Mouse (Mus musculus) cerebral cortex, adult 2 months (tissue): Measurements from ENCODE around the gene Vav3.

ENCODE experiments used
- WGBS: fragments of 180-500 bp; shearing (Covaris S2); methylation state at CpG from one replicate; pipeline ENCODE4 v1.1.7; 2018; 5-methylcytosine and 5-hydroxymethylcytosine counted together

The Vav3 gene

GRCm38 (mm10) chr3:109444077-109444476 is 103.6 kb downstream of the Vav3 start:
- WGBS, result 78% methylated on average over 3 of the region's 3 CpGs

- 76% methylated on average over 4 of the region's 4 CpGs for WGBS
Measured at GRCm38 (mm10) chr3:109446903-109447302, 106.5 kb downstream of the Vav3 start.

- 91% methylated on average over 5 of the region's 5 CpGs for WGBS
Measured at GRCm38 (mm10) chr3:109448249-109448648, 107.8 kb downstream of the Vav3 start.

- 73% methylated on average over 2 of the region's 2 CpGs for WGBS
Measured at GRCm38 (mm10) chr3:109451966-109452365, 111.5 kb downstream of the Vav3 start.

DNA sequence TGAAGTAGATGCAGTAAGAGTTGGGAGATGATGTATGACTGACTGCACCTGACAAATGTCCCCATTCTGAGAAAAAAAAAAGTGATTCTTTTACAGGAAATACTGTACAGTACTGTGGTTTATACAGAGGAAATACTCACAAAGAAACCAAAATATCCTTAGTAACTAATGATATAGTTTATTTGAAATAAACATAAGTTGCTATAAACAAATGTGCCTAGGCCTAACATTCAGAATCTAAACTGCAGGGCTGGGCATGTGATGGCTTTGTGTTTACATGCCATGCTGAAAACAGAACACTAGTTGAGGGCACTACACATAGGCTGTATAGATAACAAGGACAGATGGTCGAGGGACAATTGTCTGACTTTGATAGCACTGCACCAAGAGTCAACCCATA is 114.2 kb downstream of the Vav3 start:
- WGBS, result 77% methylated on average over 1 of the region's 1 CpGs

GRCm38 (mm10) chr3:109456340-109456739 is 115.9 kb downstream of the Vav3 start:
- 96% methylated on average over 1 of the region's 1 CpGs for WGBS

DNA sequence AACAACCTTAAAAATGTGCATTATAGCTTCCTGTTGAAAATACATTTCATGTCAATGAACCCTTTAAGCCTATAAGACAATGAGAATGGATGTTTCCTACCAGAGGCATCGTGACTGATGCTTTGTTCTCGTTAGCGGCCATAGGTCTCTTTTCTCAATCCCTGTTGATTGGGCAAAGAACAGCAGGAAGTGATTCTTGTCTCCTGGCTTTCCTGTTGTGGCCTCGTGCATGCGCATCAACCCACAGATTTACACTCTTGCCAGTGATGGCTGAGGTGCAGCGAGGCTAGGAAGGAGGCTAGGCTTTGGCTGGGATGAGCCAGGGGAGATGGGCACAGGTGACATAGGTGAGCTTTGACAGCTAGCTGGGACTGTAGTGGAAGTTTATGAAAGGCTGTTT is 123.2 kb downstream of the Vav3 start:
- WGBS, result 77% methylated on average over 6 of the region's 6 CpGs

DNA sequence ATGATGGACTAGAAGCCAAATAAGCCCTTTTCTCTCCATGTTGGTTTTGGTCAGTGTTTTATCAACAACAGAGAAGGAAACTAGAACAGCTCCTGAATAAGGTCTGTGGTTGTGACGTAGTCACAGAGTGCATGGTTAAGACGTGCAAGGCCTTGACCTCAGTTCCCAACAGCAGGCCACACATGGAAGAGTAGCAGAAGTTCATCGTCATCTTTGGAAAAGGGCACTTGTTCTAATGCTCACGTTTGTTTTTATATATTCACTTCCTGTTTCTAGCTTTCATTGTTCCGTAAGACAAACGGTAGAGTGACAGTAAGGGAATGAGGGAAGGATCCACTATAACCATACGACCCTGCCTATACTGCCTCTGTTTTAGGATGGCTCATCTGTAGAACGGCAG is 124.1 kb downstream of the Vav3 start:
- WGBS, result 87% methylated on average over 8 of the region's 8 CpGs

DNA sequence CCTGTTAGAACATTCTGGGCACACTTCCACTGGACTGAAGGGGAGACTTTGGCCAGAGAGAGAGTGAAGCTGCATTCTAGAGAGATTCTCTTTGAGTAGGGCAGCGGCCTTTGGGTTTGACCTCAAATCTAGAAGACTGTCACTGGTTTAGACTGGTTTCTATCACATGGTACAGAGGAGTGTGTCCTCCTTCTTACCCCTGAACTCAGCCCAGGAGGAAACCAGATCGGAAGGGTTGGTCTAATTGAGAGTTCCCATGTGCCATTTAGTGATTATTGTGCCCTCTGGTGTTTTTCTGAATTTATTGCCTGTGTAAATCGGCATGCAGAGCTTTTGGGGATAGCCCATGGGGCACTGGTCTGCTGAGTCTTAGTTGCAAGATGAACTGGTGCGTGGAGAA is 126.8 kb downstream of the Vav3 start:
- 66% methylated on average over 4 of the region's 4 CpGs for WGBS

- 52% methylated on average over 3 of the region's 3 CpGs for WGBS
Measured at GRCm38 (mm10) chr3:109469465-109469864, 129.0 kb downstream of the Vav3 start.

DNA sequence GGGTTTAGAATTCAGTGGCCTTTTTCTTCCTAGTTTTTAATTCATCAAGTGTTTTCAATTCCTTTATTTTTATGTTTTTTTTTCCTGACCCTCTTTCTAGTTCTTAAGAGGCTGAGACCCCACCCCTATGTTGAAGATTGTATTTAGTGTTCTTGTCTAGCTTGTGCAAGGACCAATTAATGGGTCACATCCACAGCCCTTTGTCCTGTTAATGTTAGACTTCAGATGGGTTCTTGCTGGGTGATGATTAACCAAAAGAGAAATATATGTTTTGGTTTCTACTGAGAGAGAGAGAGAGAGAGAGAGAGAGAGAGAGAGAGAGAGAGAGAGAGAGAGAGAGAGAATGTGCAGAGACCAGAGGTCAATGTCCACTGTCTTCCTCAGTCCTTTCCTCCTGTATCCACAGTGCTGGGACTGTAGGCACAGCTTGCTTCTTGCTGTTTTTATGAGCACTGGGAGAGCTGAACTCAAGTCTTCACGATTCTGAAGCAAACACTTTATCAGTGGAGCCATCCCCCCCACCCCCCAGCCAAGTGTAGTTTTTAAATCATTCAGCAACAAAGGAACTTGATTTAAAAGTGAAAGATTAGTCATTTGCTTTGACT is 130.3 kb downstream of the Vav3 start:
- WGBS, result 86% methylated on average over 1 of the region's 1 CpGs

DNA sequence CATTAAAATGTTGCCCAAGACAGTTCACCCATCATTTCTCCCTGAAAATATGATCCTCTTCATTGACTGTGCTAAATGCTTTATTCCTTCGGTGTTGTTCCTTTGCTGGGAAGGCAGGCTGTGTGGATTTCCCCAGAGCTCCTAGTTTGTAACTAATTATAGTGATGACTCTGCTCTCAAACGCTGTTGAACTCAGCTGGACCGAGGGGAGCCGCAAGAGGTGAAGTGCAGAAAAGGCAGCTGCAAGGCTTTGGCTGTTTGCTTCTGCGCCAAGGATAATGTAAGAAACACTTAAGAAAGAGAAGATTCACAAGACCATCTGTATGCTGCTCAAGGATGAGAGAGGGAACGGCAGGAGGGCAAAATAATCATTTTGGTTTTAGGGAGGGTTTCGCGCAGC is 136.1 kb downstream of the Vav3 start:
- WGBS, result 57% methylated on average over 8 of the region's 8 CpGs

- WGBS, result 85% methylated on average over 4 of the region's 4 CpGs
Measured at GRCm38 (mm10) chr3:109478297-109478696, 137.8 kb downstream of the Vav3 start.

DNA sequence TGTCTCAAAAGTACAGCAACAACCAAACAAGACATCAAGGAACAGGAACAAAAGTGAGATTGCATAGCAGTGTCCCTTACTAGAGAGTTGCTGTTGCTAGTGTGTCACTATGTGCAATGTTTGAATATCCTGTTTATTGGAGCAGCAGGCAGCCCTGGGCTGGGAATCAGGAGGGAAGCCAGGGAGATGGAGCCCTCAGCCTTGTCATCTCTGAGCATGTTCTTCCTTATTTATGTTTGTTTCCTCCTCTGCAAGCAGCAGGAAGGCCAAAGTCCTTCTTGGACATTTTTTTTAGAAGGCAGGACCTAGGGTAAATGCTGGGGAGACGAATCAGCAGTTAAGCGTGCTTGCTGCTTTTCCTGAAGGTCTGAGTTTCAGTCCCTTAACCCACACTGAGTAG is 140.2 kb downstream of the Vav3 start:
- WGBS, result 79% methylated on average over 2 of the region's 2 CpGs

DNA sequence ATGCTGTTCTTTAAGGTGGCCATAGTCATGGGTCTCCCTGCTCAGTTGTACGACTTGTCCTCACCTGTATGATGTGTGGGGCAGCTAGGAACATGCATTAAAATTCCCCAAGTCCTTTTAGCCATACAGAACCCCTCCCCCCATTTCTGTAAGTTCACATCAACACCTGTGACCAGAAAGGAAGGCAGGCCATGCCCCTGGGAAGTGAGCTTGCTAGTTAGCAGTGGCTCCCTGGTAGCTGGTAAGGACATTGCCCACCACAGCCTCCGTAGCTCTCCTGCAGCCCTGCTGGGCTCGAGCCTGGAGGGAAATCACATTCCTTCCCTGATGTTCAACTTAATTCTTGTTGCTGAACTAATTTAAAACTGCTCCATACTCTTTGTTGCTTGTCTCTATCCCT is 146.3 kb downstream of the Vav3 start:
- WGBS, result 86% methylated on average over 3 of the region's 3 CpGs

GRCm38 (mm10) chr3:109487823-109488222 is 147.4 kb downstream of the Vav3 start:
- 100% methylated on average over 4 of the region's 4 CpGs for WGBS

GRCm38 (mm10) chr3:109488750-109489171 is 148.3 kb downstream of the Vav3 start:
- 77% methylated on average over 4 of the region's 4 CpGs for WGBS

- 71% methylated on average over 11 of the region's 11 CpGs for WGBS
Measured at GRCm38 (mm10) chr3:109490561-109491296, 150.3 kb downstream of the Vav3 start.

GRCm38 (mm10) chr3:109491568-109491967 is 151.1 kb downstream of the Vav3 start:
- WGBS, result 5% methylated on average over 2 of the region's 2 CpGs

GRCm38 (mm10) chr3:109496461-109496860 is 156.0 kb downstream of the Vav3 start:
- WGBS, result 75% methylated on average over 5 of the region's 5 CpGs

GRCm38 (mm10) chr3:109497074-109497473 is 156.6 kb downstream of the Vav3 start:
- 56% methylated on average over 4 of the region's 4 CpGs for WGBS

GRCm38 (mm10) chr3:109499861-109500456 is 159.5 kb downstream of the Vav3 start:
- WGBS, result 65% methylated on average over 1 of the region's 1 CpGs

DNA sequence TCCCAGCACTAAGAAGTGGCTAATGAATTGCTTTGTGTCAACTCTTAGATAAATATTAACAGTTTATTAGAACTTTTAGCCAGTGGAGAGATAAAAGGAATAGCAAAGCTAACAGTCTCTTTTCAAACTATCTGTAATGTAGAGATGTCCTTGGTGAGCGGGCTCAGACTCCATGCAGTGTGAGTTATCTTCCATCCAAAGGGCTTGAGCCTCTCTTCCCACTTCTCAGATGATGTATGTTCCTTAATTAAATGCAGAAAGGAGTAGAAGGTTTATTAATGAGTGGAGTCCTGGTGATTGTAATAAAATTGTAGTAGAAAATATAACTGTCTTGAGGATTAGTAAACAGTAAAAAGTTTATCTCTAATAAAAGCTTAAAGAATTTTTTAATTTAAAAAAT is 169.3 kb downstream of the Vav3 start:
- WGBS, result 93% methylated on average over 1 of the region's 1 CpGs
